Mouse (Mus musculus) forebrain, embryonic 13.5 days (tissue): ENCODE measurements around the gene Irgm1. TPM values are rescaled to one million over a fixed set of nuclear protein-coding genes. Genes with fewer than 3 reads are reported as not detected.
A peak's percentile ranks its signal among the peaks of the same experiment; 100 is the strongest.
"Not testable (repeated sequence)": the region's sequence is repeated elsewhere in the genome, so short reads cannot be mapped to it uniquely, and the experiment has no call there.

Experiments
- ATAC-seq: fragments of 200-750 bp; cut with Nextera tagmentation; 2 replicates; pipeline ENCODE4 v1.8.0; 2017
- H3K27ac ChIP-seq: fragments of 300-500 bp; sonication (generic); 2 replicates; pipeline ENCODE4 v1.5.1; 2015; ENCODE audit warnings: inconsistent platforms, mild to moderate bottlenecking, moderate library complexity
- H3K27me3 ChIP-seq: fragments of 300-500 bp; sonication (generic); 2 replicates; pipeline ENCODE4 v1.6.1; 2015; ENCODE audit warnings: mild to moderate bottlenecking, inconsistent platforms
- H3K36me3 ChIP-seq: fragments of 300-500 bp; sonication (generic); 2 replicates; pipeline ENCODE4 v1.6.1; 2015; ENCODE audit warnings: mild to moderate bottlenecking, inconsistent platforms; ENCODE audit not compliant: poor library complexity, severe bottlenecking
- H3K4me1 ChIP-seq: fragments of 300-500 bp; sonication (generic); 2 replicates; pipeline ENCODE4 v1.6.1; 2015; ENCODE audit warnings: inconsistent platforms
- H3K4me2 ChIP-seq: fragments of 300-500 bp; sonication (generic); 2 replicates; pipeline ENCODE4 v1.6.1; 2015; ENCODE audit warnings: inconsistent platforms, mild to moderate bottlenecking, moderate library complexity
- H3K4me3 ChIP-seq: fragments of 300-500 bp; sonication (generic); 2 replicates; pipeline ENCODE4 v1.5.1; 2015; ENCODE audit warnings: mild to moderate bottlenecking, inconsistent platforms
- H3K9ac ChIP-seq: fragments of 300-500 bp; sonication (generic); 2 replicates; pipeline ENCODE4 v1.6.1; 2015; ENCODE audit warnings: mild to moderate bottlenecking, inconsistent platforms
- H3K9me3 ChIP-seq: fragments of 300-500 bp; sonication (generic); replicated peaks from 2 replicates; pipeline ENCODE4 v1.6.1; 2016; ENCODE audit warnings: inconsistent platforms
- WGBS: fragments of 180-500 bp; shearing (Covaris S2); methylation state at CpG from one replicate; pipeline ENCODE4 v1.1.7; 2015; 5-methylcytosine and 5-hydroxymethylcytosine counted together
- polyA plus RNA-seq: library from polyadenylated mRNA; unstranded; fragments of >200 nt; fragmentation: Nextera tagmentation; extraction: Ambion mirVana; gene quantifications from 2 replicates; pipeline ENCODE4 v1.2.1, GENCODE M21; 2015

The Irgm1 gene
- polyA plus RNA-seq, 1 experiment from 2014 or later, result 1.9 TPM

- no peak overlapping the region for H3K4me3 ChIP-seq
- peaks cover 10% of the 10 kb centered on the region; the same call in 1 of the 2 replicates for H3K27me3 ChIP-seq
- H3K4me1 ChIP-seq, result peaks cover 26% of the 10 kb centered on the region
- no peak overlapping the region for H3K9ac ChIP-seq
- H3K9me3 ChIP-seq, result no peaks in the 10 kb centered on the region
- no peak overlapping the region for H3K27ac ChIP-seq
- no peaks in the 10 kb centered on the region for H3K36me3 ChIP-seq
- no peak overlapping the region for H3K4me2 ChIP-seq
- ATAC-seq, result no peak
- WGBS, result 79% methylated on average over 4 of the region's 4 CpGs
Measured at GRCm38 (mm10) chr11:48851270-48851995, 20.1 kb downstream of the Irgm1 start.

DNA sequence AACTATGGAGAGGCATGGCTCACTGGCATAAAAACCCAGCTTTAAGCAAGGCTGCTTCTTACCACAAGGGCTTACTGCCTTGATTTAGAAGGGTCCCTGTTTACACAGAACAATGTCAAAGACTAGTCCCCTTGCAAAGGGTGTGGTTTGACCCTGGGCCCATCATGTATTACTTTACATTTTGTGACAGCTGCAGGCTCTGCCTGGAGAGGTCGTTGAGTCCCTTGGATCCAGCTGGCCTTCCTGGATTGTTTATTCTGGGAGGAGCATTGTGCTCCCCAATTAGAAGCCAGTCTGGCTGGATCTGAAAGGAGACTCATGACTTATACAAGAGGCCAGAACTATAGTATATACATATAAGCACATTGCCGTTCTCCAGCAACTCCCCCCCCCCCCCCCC is 21.2 kb downstream of the Irgm1 start:
- Histone ChIP-seq H3K4me2 (no peak overlapping the region), H3K4me1 (peaks cover 26% of the 10 kb centered on the region), H3K27ac (no peak overlapping the region), H3K9me3 (no peaks in the 10 kb centered on the region), H3K27me3 (peaks cover 10% of the 10 kb centered on the region; the same call in 1 of the 2 replicates), H3K4me3 (no peak overlapping the region), H3K36me3 (no peaks in the 10 kb centered on the region), H3K9ac (no peak overlapping the region)
- no peak for ATAC-seq
- WGBS, result 59% methylated on average over 2 of the region's 2 CpGs

GRCm38 (mm10) chr11:48846881-48847280 is 24.6 kb downstream of the Irgm1 start:
- WGBS, result 66% methylated on average over 5 of the region's 5 CpGs
- no peak for ATAC-seq
- H3K4me1 ChIP-seq, result no peaks in the 10 kb centered on the region
- no peak overlapping the region for H3K4me2 ChIP-seq
- H3K4me3 ChIP-seq, result no peak overlapping the region
- H3K27me3 ChIP-seq, result peaks cover 10% of the 10 kb centered on the region
- no peak overlapping the region for H3K27ac ChIP-seq
- H3K36me3 ChIP-seq, result no peaks in the 10 kb centered on the region
- no peak overlapping the region for H3K9ac ChIP-seq
- no peaks in the 10 kb centered on the region for H3K9me3 ChIP-seq

DNA sequence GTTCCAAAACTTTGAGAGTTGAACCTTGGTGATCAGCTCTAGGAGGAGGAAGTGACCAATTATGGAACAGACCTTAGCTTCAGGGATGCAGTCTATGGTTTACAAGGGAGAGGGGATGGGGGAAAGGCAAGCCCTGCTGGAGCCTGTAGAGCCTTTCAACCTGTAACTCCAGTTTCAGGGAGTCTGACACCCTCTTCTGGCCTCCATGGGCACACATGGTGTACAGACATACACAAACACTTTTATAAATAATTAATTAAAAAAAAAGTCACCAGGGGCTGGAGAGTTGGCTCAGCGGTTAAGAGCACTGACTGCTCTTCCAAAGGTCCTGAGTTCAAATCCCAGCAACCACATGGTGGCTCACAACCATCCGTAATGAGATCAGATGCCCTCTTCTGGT is 25.1 kb downstream of the Irgm1 start:
- peaks cover 10% of the 10 kb centered on the region for H3K27me3 ChIP-seq
- not testable (repeated sequence) for H3K4me1 ChIP-seq, H3K4me3 ChIP-seq, H3K9me3 ChIP-seq, H3K27ac ChIP-seq, ATAC-seq, H3K9ac ChIP-seq, H3K36me3 ChIP-seq, H3K4me2 ChIP-seq
- 78% methylated on average over 2 of the region's 2 CpGs for WGBS

- H3K36me3 ChIP-seq, result no peaks in the 10 kb centered on the region
- no peak overlapping the region for H3K9ac ChIP-seq
- WGBS, result 42% methylated on average over 13 of the region's 13 CpGs
- H3K9me3 ChIP-seq, result no peaks in the 10 kb centered on the region
- no peak overlapping the region for H3K4me2 ChIP-seq
- H3K4me3 ChIP-seq, result no peak overlapping the region
- H3K27me3 ChIP-seq, result peaks cover 10% of the 10 kb centered on the region
- ATAC-seq, result no peak
- H3K4me1 ChIP-seq, result no peaks in the 10 kb centered on the region
- H3K27ac ChIP-seq, result no peak overlapping the region
Measured at GRCm38 (mm10) chr11:48845244-48845815, 26.2 kb downstream of the Irgm1 start.

GRCm38 (mm10) chr11:48844309-48844708 is 27.2 kb downstream of the Irgm1 start:
- H3K27ac ChIP-seq, result no peak overlapping the region
- H3K9me3 ChIP-seq, result no peaks in the 10 kb centered on the region
- no peak overlapping the region for H3K4me2 ChIP-seq
- H3K27me3 ChIP-seq, result peaks cover 3% of the 10 kb centered on the region
- no peaks in the 10 kb centered on the region for H3K36me3 ChIP-seq
- no peak for ATAC-seq
- no peak overlapping the region for H3K9ac ChIP-seq
- no peak overlapping the region for H3K4me3 ChIP-seq
- H3K4me1 ChIP-seq, result no peaks in the 10 kb centered on the region
- 62% methylated on average over 6 of the region's 6 CpGs for WGBS

GRCm38 (mm10) chr11:48843202-48843601 is 28.3 kb downstream of the Irgm1 start:
- 84% methylated on average over 11 of the region's 11 CpGs for WGBS
- H3K4me1 ChIP-seq, result peaks cover 6% of the 10 kb centered on the region
- no peak for ATAC-seq
- H3K4me3 ChIP-seq, result no peak overlapping the region
- no peaks in the 10 kb centered on the region for H3K9me3 ChIP-seq
- H3K4me2 ChIP-seq, result no peak overlapping the region
- no peaks in the 10 kb centered on the region for H3K36me3 ChIP-seq
- H3K27ac ChIP-seq, result no peak overlapping the region
- H3K27me3 ChIP-seq, result no peaks in the 10 kb centered on the region; the same call in 1 of the 2 replicates
- H3K9ac ChIP-seq, result no peak overlapping the region

DNA sequence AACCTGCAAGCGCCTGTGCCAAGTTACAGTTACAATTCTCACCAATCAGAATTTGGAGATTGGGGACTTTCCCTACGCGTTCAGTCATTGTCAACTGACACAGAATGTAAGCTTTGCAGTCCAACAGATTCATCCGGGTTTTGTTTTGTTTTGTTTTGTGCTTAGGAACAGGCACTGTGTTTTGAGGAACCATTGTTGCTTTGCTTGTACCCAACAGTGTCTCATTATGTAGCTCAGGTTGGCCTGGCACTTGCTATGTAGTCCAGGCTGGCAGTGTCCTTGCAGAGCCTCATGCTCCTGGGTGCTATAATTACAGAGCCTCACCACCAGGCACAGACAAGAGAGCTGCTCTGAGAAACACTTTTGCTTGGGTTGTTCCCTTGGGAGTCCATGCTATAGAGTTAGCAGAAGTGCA is 29.1 kb downstream of the Irgm1 start:
- no peak overlapping the region for H3K4me3 ChIP-seq
- H3K9me3 ChIP-seq, result no peaks in the 10 kb centered on the region
- peaks cover 7% of the 10 kb centered on the region for H3K4me1 ChIP-seq
- WGBS, result 86% methylated on average over 4 of the region's 4 CpGs
- no peaks in the 10 kb centered on the region for H3K36me3 ChIP-seq
- no peak overlapping the region for H3K27ac ChIP-seq
- no peak overlapping the region for H3K4me2 ChIP-seq
- no peak for ATAC-seq
- H3K9ac ChIP-seq, result no peak overlapping the region
- H3K27me3 ChIP-seq, result no peaks in the 10 kb centered on the region; the same call in 1 of the 2 replicates

DNA sequence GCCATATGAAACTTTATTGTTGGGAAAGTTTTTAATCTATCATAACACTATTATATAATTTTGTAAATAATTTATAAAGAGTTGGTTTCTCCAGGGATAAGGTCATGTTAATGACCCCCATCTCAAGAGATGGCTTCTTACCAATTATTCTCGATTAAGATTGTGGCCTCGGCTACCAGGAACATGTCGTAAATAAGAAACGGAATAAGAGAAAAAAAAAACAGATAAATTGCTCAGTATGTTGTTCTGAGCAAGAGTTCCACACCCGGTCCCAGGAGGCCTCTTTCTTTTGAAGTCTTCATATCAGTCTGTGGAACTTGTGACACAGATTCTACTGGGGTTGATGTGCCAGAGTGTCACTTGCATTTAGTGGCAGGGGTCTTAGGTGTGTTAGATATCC is 30.3 kb downstream of the Irgm1 start:
- no peak overlapping the region for H3K4me3 ChIP-seq
- H3K27me3 ChIP-seq, result peaks cover 5% of the 10 kb centered on the region; the same call in 1 of the 2 replicates
- peaks cover 12% of the 10 kb centered on the region for H3K4me1 ChIP-seq
- no peaks in the 10 kb centered on the region for H3K9me3 ChIP-seq
- no peak for ATAC-seq
- 86% methylated on average over 5 of the region's 5 CpGs for WGBS
- H3K9ac ChIP-seq, result no peak overlapping the region
- H3K36me3 ChIP-seq, result no peaks in the 10 kb centered on the region
- H3K4me2 ChIP-seq, result no peak overlapping the region
- no peak overlapping the region for H3K27ac ChIP-seq

DNA sequence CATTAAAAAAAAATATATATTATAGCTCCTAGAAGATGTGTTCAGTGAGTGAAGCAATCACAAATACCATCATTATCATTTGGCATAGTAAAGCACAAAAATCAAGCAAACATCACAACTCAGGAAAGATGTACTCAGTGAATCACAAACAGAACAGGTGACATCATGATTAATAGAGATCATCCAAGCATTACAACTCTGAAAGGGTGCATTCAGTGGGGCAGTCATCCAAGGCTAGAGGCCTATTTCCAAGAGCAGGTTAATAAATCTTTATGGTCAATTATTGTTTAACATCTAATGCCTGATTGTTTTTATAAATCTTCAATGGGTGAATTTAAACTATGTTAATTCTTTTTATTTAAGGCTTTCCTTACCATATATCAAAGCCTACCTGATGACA is 30.7 kb downstream of the Irgm1 start:
- peaks cover 9% of the 10 kb centered on the region; the same call in 1 of the 2 replicates for H3K27me3 ChIP-seq
- no peak overlapping the region for H3K4me3 ChIP-seq

GRCm38 (mm10) chr11:48838879-48839680 is 32.4 kb downstream of the Irgm1 start:
- 63% methylated on average over 10 of the region's 10 CpGs for WGBS
- no peak overlapping the region for H3K9ac ChIP-seq
- H3K27me3 ChIP-seq, result peaks cover 14% of the 10 kb centered on the region; the same call in 1 of the 2 replicates
- ATAC-seq, result no peak
- no peaks in the 10 kb centered on the region for H3K9me3 ChIP-seq
- H3K27ac ChIP-seq, result no peak overlapping the region
- no peaks in the 10 kb centered on the region for H3K36me3 ChIP-seq
- peaks cover 12% of the 10 kb centered on the region for H3K4me1 ChIP-seq
- peak overlapping the region; percentile 88 for H3K4me3 ChIP-seq
- peak overlapping the region; percentile 84 for H3K4me2 ChIP-seq

More for the DNA sequence above, 30.7 kb downstream of the Irgm1 start:
- Histone ChIP-seq H3K9ac (no peak overlapping the region), H3K9me3 (no peaks in the 10 kb centered on the region), H3K27ac (no peak overlapping the region), H3K4me2 (no peak overlapping the region), H3K4me1 (peaks cover 12% of the 10 kb centered on the region), H3K36me3 (no peaks in the 10 kb centered on the region)
- ATAC-seq, result no peak

DNA sequence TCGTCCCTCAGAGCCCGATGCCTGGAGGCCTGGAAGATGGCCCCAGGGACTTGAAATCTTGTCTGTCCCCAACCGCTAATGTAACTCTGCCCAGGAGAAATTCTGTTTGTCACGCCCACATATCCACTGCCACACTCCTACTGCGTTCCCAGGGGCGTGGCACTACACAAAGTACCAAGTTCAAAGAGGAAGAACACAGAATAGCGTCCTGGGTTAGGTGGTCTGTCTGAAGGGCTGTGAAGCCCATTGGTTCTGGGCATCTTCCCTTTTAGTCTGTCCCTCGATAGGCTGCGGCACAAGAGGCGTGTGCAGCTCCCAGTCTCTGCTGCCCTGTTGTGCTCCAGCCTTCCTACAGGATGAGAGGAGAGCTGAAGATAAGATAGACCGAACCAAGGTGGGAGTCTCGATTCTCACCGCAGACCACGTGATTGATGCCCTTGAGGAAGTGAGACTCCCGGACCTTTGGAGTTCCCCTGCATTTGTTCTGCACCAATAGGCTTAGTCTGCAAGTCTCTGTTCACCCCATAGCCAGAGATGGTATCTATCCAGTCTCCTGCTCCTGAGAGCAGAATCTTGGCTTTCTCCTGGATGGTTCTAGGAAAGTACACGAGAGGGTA is 33.2 kb downstream of the Irgm1 start:
- H3K27me3 ChIP-seq, result peaks cover 14% of the 10 kb centered on the region; the same call in 1 of the 2 replicates
- no peaks in the 10 kb centered on the region for H3K36me3 ChIP-seq
- H3K9ac ChIP-seq, result peak overlapping the region; percentile 77
- H3K4me3 ChIP-seq, result peak overlapping the region; percentile 88
- peak overlapping the region; percentile 84 for H3K4me2 ChIP-seq
- WGBS, result 3% methylated on average over 16 of the region's 16 CpGs
- peaks cover 12% of the 10 kb centered on the region for H3K4me1 ChIP-seq
- 0 out of 2 replicates have a peak overlapping the region, but pooled peaks have one; percentile 54 for H3K27ac ChIP-seq
- H3K9me3 ChIP-seq, result no peaks in the 10 kb centered on the region
- ATAC-seq, result peak; percentile 16
